Mouse (Mus musculus) heart, adult 18-20 months (tissue): ENCODE data around the gene Cdh9. TPM values are rescaled to one million over a fixed set of nuclear protein-coding genes. Genes with fewer than 3 reads are reported as not detected.

Source experiments
- DNase-seq, 2 experiments: peaks; one replicate each; pipeline ENCODE4 v3.0.0; 2021 to 2022; ENCODE audit warnings: mixed read lengths in 1 of 2
- long read RNA-seq, 2 experiments: library from polyadenylated mRNA; stranded (forward); transcript quantifications; one replicate each; pipeline ENCODE4 v2.0.0; 2021
- total RNA-seq, 2 experiments: library from RNA; stranded (reverse); gene quantifications; 2 replicates each; pipeline ENCODE4 v1.2.3; 2021

Gene Cdh9
- not detected for total RNA-seq
- long read RNA-seq, experiment 1 = 0 reads
- long read RNA-seq, experiment 2 = 0 reads

DNA sequence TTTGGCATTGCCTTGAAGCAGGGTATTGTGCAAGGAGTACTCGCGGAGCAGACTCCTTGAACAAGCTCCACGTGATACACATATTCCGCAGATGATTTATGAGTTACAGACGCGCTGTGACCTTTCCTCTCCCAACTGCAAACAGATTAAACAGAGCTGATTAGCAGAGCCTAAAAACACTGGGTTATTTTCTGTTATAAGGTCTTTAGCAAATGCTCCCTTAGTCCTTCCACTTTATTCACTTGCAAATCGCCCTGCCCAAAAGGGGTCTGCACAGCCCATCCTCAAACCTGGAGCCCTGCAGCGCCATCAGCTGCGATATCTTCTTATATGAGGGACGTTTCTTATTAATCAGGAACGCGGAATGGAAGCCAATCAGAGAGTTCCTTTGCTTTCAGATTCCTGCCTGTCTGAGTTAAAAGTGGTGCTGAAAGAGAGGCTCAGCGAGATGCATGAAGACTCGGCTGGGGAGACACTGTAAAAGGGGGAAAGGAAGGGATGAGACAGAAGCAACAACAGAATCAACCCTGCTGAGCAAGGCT lies at the start of gene Cdh9:
Cdh9 (plus strand) TSS at position 287 of the 542 bp plus-strand sequence.
- peak in 1 of 2 experiments; percentile 1 for DNase-seq

DNA sequence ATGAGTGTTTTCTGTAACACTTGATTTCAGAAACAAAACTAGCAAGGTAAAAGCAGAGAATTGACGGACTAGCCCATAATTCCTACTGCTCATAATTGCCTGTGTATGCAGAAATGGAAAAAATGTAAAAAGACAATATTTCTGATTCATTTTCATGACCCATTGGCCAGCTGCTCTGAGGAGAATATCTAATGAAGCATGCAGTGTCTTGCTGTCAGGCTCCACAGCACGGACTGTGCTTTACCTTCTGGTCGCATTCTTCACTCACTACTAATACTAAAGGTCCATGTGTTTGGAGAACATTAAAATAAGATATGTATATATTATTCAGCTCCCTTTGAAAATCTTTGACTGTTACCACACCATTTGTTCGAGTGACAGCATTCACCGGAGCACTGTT lies 49.5 kb upstream of the Cdh9 start:
- DNase-seq = no peak

DNA sequence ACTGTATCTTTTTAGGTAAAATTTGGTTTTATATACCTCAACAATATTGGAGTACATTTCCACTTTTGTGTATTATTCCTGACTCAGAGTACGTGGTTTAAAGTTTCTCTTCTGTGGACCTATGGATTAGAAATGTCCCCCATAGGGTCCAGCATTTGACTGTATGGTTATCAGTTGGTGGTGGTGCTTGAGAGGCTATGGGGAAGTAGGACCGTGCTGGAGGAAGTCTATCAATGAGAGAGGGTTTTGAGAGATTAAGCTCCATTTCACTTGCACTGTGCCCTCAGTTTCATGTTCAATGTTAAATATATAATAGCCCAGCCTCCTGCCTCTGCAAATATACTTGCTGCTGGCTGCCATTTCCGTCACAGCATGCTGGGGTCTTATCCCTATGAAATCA lies 28.7 kb upstream of the Cdh9 start:
- DNase-seq = no peak

DNA sequence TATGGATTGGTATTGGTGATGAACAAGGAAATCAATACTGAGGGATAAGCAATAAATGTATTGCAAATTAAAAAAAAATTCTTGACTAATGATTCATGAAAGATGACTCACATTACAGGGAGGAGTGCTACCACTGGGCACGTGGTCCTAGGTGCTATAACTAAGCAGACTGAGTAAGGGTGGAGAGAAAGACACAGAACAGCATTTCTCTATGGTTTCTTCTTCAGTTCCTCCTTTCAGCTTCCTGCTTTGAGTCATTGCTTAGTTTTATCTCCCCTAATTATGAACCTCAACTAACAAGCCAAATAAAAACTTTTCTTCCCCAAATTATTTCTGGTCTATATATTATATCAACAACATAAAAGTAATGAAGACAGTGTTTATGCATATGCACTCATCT lies 26.2 kb upstream of the Cdh9 start:
- DNase-seq = no peak

DNA sequence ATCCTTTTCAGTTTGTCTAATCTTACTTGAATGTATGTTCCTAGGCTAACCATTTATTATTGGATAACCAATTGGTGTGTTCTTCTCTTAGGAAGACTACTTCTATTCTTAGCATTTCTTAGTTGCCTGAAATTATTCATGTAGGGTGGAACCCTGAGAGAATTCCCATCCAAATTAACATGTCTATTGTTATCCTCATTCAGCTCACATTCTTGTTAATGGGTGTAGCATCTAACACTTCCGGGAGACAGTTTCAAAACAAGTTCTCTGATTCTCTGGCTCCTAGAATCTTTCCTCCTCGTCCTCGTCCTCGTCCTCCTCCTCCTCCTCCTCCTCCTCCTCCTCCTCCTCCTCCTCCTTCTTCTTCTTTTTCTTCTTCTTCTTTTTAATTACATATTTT lies 10.5 kb downstream of the Cdh9 start:
- no peak for DNase-seq

DNA sequence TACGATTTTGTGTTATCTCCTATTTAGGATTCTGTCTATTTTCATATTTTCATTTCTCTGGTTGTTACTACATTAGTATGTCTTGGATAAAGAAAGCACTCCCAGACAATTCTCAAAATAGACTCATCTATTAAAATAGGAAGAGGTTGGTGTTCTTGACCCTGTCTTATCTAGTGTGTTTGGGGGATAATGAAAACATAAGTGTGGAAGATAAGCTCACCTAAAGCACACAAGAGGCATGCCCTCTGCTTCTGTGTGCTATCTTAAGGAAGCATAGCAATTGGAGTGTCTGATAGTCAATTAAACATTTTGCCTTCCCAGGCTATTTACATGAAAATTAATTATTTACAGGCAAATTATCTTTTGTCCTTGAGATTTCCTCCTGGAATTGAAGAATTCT lies 18.1 kb downstream of the Cdh9 start:
- no peak for DNase-seq

DNA sequence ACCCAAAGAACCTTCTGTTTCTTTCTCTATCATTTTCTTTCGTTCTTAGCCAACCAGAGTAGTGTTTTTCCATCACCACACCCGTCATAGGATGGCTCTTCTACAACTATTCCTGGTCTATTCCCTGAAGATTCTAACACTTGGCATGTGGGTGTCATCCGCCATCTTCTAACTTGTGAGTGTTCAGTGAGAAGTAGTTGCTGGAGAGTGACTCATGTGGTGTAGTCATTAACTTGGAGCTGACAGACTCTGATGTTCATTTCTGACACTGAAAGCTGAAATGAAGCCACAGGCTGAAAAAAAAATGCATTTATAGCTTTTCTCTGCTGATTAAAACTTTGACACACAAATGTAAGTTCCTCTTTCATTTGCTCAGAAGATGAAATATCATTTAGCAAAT lies 34.7 kb downstream of the Cdh9 start:
- no peak for DNase-seq

DNA sequence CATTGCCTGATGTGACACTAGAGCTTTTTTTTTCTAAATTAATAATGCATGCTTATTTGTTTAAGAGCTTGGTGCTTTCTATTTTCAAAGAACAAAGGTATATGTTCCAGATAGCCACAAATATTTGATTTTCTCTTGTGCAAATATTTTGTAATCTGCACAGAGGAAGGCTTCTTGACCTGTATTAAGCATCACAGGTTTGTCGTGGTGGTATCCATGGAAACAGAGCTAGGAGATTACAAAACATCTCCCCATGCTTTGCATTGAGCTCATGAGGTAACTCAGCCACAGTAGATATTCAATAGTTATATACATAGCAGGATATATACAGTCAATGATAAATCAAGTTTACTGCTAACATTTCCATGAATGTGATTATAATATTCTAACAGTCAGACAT lies 56.0 kb downstream of the Cdh9 start:
- DNase-seq = no peak

DNA sequence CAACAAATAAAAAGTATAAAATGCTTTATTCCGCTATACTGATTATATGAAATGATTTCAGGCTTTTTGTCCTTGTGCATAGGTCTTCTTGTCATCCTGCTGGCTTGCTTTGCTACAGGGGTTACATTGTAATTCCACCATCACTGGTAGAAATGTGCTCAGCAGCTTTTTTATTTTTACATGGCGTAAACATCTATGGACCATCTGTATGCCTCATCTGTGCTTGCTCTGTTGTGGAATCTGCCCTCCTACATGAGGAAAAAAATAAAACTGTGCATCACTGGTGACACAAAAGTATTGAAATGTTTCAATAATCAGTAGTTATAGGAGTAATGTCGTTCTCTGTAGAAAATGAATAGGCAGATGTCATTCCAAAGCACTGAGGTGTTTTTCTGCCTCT lies 64.3 kb downstream of the Cdh9 start:
- no peak for DNase-seq

DNA sequence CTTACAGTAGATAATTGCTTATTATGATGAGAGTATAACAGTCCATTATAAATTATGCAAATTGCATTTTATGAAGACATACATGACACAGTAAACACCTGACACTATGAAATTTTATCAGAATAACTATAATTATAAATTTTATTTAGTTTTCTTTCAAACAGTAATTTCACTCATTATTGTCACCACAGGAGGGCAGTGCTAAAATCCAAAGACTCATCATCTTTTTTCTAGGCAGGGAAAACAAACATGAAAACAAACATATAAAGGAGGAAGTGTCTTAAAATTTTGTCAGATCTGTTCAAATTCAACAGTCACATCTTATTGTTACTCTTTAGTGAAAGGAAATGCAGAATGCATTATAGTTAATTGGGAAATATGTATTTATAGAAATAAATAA lies 72.7 kb downstream of the Cdh9 start:
- no peak for DNase-seq

DNA sequence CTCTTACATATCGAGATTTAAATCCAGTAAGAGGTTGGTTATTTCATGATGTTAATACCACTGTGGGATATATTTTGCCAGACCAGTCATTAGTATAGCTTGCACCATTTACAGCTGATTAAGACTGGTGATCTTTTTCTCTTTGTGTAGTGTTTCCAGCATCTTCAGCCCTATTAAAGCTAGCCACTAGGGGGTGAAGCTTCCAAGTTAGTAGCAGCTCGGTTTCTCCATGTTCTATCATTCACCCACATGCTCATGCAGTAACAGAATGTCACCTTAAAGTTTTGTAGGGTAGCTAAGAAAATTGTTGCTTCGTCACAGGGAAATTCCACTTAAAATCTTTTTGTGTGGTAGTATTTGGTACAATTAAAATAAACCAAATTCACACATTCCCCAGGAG lies 82.2 kb downstream of the Cdh9 start:
- DNase-seq = no peak

DNA sequence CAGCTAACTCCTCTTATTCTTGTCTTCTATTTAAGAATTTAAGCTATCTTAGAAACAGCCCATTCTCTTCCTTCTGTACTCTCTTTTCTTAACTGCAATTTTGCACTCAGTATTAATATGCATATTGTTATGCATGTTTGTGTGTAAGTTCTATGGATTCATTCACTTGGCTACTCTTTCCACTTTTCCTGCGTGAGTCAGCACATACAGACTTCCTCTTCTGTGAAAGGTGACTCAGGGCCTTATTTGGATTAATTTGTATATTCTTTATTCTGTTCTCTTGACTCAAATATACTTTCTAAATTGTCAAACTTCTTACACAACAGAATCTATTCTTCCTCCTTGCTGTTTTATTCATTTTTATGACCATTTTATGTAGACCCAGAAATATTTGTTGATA lies 85.5 kb downstream of the Cdh9 start:
- no peak for DNase-seq

DNA sequence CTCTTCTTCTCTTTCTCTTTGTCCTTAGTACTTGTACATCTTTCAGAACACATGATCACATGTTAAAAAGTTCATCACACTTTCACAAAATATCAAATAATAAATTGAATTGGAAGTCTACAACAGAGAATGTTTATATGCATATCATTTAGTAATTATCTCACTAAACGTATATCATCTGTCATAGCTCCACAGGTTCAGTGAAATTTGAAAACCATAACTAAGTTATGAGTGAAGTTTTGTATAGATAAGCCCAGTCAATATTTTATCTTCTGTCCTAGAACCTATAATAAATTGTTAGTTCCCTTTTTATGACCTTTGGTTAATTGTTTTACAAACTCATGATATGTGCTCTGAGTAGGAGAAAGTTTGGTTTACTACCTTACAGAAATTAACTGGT lies 106.2 kb downstream of the Cdh9 start:
- no peak for DNase-seq

DNA sequence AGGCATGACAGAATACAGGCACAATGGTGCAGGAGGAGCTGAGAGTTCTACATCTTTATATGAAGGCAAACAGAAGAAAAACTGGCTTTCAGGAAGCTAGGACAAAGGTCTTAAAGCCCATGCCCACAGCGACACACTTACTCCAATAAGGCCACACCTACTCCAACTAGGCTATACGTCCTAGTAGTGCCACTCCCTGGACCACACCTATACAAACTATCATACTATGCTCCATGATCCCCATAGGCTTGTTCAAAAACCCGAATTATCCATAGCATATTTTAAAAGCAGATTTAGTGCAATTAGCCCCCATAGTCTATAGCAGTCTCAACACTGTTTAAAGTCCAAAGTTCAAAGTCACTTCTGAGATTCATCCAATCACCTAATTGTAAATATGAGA lies 154.0 kb downstream of the Cdh9 start:
- no peak for DNase-seq

DNA sequence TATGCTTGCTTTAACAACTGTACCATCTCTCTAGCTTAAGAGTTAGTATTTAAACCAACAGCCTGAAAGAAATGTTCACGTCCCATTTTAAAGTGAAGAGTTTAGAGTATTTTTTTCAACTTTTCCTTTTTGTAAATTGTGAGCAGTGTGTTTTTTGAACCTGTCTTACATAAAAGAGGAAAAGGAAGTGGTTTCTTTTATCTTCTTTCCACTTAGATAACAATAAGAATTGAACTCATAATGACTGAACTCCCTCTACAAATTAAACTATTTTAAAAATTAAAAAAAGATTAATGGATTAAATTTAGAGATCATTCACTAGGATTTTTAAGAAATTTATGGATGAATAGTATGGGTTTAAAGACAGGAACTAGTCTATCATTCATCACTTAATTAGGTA lies 168.1 kb downstream of the Cdh9 start:
- DNase-seq = no peak
